Mouse (Mus musculus) testis, adult 2 months (tissue): ENCODE measurements at regions not wholly inside any gene's neighbourhood (a gene's known extent, or its start where the extent isn't known, plus 50 kb on each side); places are given as distances from the start of the nearest gene placed in this dataset.

Experiments
- CTCF ChIP-seq: fragments of 200-500 bp; IDR thresholded peaks from 2 replicates; pipeline ENCODE4 v1.5.1; 2012; ENCODE audit warnings: low read depth, mild to moderate bottlenecking, inconsistent platforms, low read length, moderate library complexity; ENCODE audit not compliant: control insufficient read depth, insufficient read depth, insufficient replicate concordance
- POLR2A ChIP-seq: fragments of 200-500 bp; IDR thresholded peaks from 2 replicates; pipeline ENCODE4 v1.6.1; 2012; ENCODE audit warnings: low read depth, mild to moderate bottlenecking, inconsistent platforms, low read length, moderate library complexity; ENCODE audit not compliant: control insufficient read depth

GRCm38 (mm10) chr13:44564705-44565104 lies 164.6 kb upstream of the Jarid2 start:
- TF ChIP-seq POLR2A (no peak), CTCF (no peak)
